Mouse (Mus musculus) liver, embryonic 14.5 days (tissue): ENCODE measurements around the gene Fcer1g. TPM values are rescaled to one million over a fixed set of nuclear protein-coding genes. Genes with fewer than 3 reads are reported as not detected.

ENCODE experiments used
- ATAC-seq: fragments of 200-750 bp; cut with Nextera tagmentation; 2 replicates; pipeline ENCODE4 v1.8.0; 2017; ENCODE audit warnings: moderate number of reproducible peaks, mild to moderate bottlenecking, moderate library complexity; ENCODE audit not compliant: insufficient read depth
- DNase-seq, 3 experiments: peaks; one replicate each; pipeline ENCODE4 v3.0.0-alpha.2; 2012 to 2013; ENCODE audit warnings: low read depth in 3 of 3, low spot score in 3 of 3
- H3K27ac ChIP-seq: fragments of 300-500 bp; sonication (generic); 2 replicates; pipeline ENCODE4 v1.5.1; 2014; ENCODE audit warnings: moderate library complexity, mild to moderate bottlenecking, control low read depth, inconsistent platforms
- H3K27me3 ChIP-seq: fragments of 300-500 bp; sonication (generic); 2 replicates; pipeline ENCODE4 v1.6.1; 2014; ENCODE audit warnings: mild to moderate bottlenecking, low read length, moderate library complexity; ENCODE audit not compliant: control insufficient read depth, insufficient read depth
- H3K36me3 ChIP-seq: fragments of 300-500 bp; sonication (generic); replicated peaks from 2 replicates; pipeline ENCODE4 v1.6.1; 2014; ENCODE audit warnings: low read depth; ENCODE audit not compliant: control insufficient read depth, insufficient read depth
- H3K4me1 ChIP-seq, 2 experiments: fragments of 200-500 bp in 1 of 2; fragments of 300-500 bp in 1 of 2; sonication (generic) in 1 of 2; replicated peaks; 2 replicates each; pipeline ENCODE4 v1.6.1; 2012 to 2014; ENCODE audit warnings: antibody characterized with exemption in 1 of 2, inconsistent platforms in 1 of 2, low read length in 1 of 2; ENCODE audit not compliant: control insufficient read depth in 2 of 2, insufficient read depth in 2 of 2
- H3K4me2 ChIP-seq: fragments of 300-500 bp; sonication (generic); 2 replicates; pipeline ENCODE4 v1.6.1; 2014; ENCODE audit warnings: low read depth, mild to moderate bottlenecking, control low read depth, moderate library complexity
- H3K4me3 ChIP-seq, 2 experiments: fragments of 200-500 bp in 1 of 2; fragments of 300-500 bp in 1 of 2; sonication (generic) in 1 of 2; 2 replicates each; pipeline ENCODE4 v1.5.1; 2012 to 2014; ENCODE audit warnings: low read depth in 2 of 2, low read length in 2 of 2, mild to moderate bottlenecking in 2 of 2, control low read depth in 1 of 2, inconsistent platforms in 1 of 2, moderate library complexity in 1 of 2; ENCODE audit not compliant: insufficient read depth in 1 of 2
- H3K9ac ChIP-seq: fragments of 300-500 bp; sonication (generic); replicated peaks from 2 replicates; pipeline ENCODE4 v1.6.1; 2014; ENCODE audit warnings: mild to moderate bottlenecking, control low read depth, moderate library complexity
- H3K9me3 ChIP-seq: fragments of 300-500 bp; sonication (generic); 2 replicates; pipeline ENCODE4 v1.6.1; 2016; ENCODE audit warnings: low read length, mixed read lengths; ENCODE audit not compliant: control insufficient read depth
- CTCF ChIP-seq: IDR thresholded peaks from 2 replicates; pipeline ENCODE4 v1.5.1; 2016; ENCODE audit warnings: antibody characterized with exemption, low read depth, control low read depth
- EP300 ChIP-seq: IDR thresholded peaks from 2 replicates; pipeline ENCODE4 v1.6.1; 2016; ENCODE audit warnings: antibody characterized with exemption, low read depth
- WGBS: fragments of 180-500 bp; shearing (Covaris S2); extraction: QIAGEN DNeasy Blood & Tissue Kit; methylation state at CpG from one replicate; pipeline ENCODE4 v1.1.7; 2014; ENCODE audit not compliant: insufficient replicate concordance; 5-methylcytosine and 5-hydroxymethylcytosine counted together
- polyA plus RNA-seq, 2 experiments: library from polyadenylated mRNA; depleted of rRNA in 1 of 2; stranded (reverse) in 1 of 2; unstranded in 1 of 2; fragments of >200 nt; fragmentation: Nextera tagmentation in 1 of 2; extraction: Ambion mirVana in 1 of 2; gene quantifications; 2 replicates each; pipeline versions ENCODE4 v1.2.1 to v1.2.3; 2012 to 2014

Gene Fcer1g
- polyA plus RNA-seq, 2 experiments, result 50.1 to 104 TPM

- WGBS, result 71% methylated on average over 8 of the region's 8 CpGs
- Histone ChIP-seq H3K4me3 (no peak overlapping the region), H3K4me2 (no peak overlapping the region), H3K27me3 (no peaks in the 10 kb centered on the region), H3K9me3 (no peaks in the 10 kb centered on the region), H3K27ac (no peak overlapping the region), H3K36me3 (no peaks in the 10 kb centered on the region), H3K4me1 (peaks cover 0 to 11% of the 10 kb centered on the region in 2 experiments; a peak in 2 of 4 replicates), H3K9ac (no peak overlapping the region)
- ATAC-seq (no peak), DNase-seq (no peak)
- no peak for TF ChIP-seq CTCF
- TF ChIP-seq EP300, result no peak
Measured at GRCm38 (mm10) chr1:171185655-171186054, 48.5 kb downstream of the Fcer1g start.

- Histone ChIP-seq H3K9ac (no peak overlapping the region), H3K27ac (no peak overlapping the region), H3K36me3 (no peaks in the 10 kb centered on the region), H3K4me1 (peaks cover 0 to 8% of the 10 kb centered on the region in 2 experiments; a peak in 2 of 4 replicates), H3K9me3 (no peaks in the 10 kb centered on the region), H3K27me3 (no peaks in the 10 kb centered on the region), H3K4me2 (no peak overlapping the region), H3K4me3 (no peak overlapping the region)
- TF ChIP-seq EP300, result no peak
- peak; percentile 41; the same call in 1 of the 2 replicates for TF ChIP-seq CTCF
- DNase-seq, result peak in 1 of 3 experiments; percentile 14
- 10% methylated on average over 7 of the region's 7 CpGs for WGBS
- ATAC-seq, result no peak
Measured at GRCm38 (mm10) chr1:171184314-171184713, 49.9 kb downstream of the Fcer1g start.

DNA sequence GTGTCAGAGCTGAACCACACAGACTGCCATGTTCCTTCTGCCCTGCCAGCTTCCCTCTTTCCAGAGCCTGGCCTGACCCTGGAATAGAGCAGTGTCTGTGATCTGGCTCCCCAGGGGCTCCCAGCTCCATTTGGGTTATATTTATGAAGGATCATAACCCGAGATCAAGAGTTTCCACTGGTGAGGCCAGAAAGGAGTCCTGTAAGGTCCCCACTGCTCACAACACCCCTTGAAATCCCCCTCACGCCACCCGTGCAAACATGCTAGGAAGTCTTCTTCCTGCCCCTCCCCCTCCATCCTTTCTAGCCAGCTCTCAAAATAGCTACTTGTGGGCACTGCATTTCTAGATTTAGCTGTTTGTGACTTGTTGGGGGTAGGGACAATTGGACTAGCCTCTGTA, 50.5 kb downstream of the Fcer1g start:
- 28% methylated on average over 3 of the region's 3 CpGs for WGBS
- no peak for ATAC-seq

DNA sequence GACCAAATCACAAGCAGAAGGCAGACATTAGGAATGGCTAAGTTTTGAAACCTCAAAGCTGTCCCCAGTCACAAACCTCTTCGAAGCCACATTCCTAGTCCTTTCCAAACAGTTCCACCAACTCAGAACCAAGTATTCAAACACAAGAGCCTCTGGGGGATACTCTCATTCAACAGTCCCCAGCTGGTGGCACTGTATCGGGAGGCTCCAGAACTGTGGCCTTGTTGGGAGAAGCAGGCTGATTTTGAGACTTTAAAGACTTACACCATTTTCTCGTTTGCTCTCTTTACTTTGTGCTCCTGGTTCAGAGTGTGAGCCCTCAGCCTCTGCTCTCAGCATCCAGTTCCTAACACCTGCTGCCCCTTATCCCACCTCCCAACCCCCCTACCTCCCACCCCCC, 51.1 kb downstream of the Fcer1g start:
- TF ChIP-seq EP300, result no peak
- no peak for DNase-seq

More for the DNA sequence above, 50.5 kb downstream of the Fcer1g start:
- H3K27ac ChIP-seq, result no peak overlapping the region
- H3K4me3 ChIP-seq, result no peak overlapping the region
- H3K4me2 ChIP-seq, result no peak overlapping the region
- peaks cover 0 to 6% of the 10 kb centered on the region in 2 experiments; a peak in 2 of 4 replicates for H3K4me1 ChIP-seq
- DNase-seq, result no peak
- TF ChIP-seq EP300 (no peak), CTCF (no peak)
- no peaks in the 10 kb centered on the region for H3K27me3 ChIP-seq
- H3K9ac ChIP-seq, result no peak overlapping the region
- H3K9me3 ChIP-seq, result no peaks in the 10 kb centered on the region
- no peaks in the 10 kb centered on the region for H3K36me3 ChIP-seq

More for the DNA sequence above, 51.1 kb downstream of the Fcer1g start:
- no peaks in the 10 kb centered on the region for H3K9me3 ChIP-seq
- ATAC-seq, result no peak
- no peak overlapping the region for H3K27ac ChIP-seq
- no peak overlapping the region for H3K4me2 ChIP-seq
- 69% methylated on average over 3 of the region's 3 CpGs for WGBS
- peaks cover 0 to 6% of the 10 kb centered on the region in 2 experiments; a peak in 2 of 4 replicates for H3K4me1 ChIP-seq
- H3K27me3 ChIP-seq, result no peaks in the 10 kb centered on the region
- H3K36me3 ChIP-seq, result no peaks in the 10 kb centered on the region
- no peak overlapping the region for H3K9ac ChIP-seq
- no peak overlapping the region for H3K4me3 ChIP-seq

Other genes with a start within 250 kb of the Fcer1g start
- gene Fcgr4, start 215.4 kb downstream of the Fcer1g start, polyA plus RNA-seq (2012; rRNA removed), result 1.9 and 2.6 TPM in 2 replicates
- gene Fcgr4, start 215.4 kb downstream of the Fcer1g start, polyA plus RNA-seq (2014; fragmentation: Nextera tagmentation; extraction: Ambion mirVana), result 1.7 and 2.0 TPM in 2 replicates
- 12.7 and 14.6 TPM in 2 replicates for gene Fcgr3, start 169.4 kb downstream of the Fcer1g start, polyA plus RNA-seq (2012; rRNA removed)
- gene Fcgr3, start 169.4 kb downstream of the Fcer1g start, polyA plus RNA-seq (2014; fragmentation: Nextera tagmentation; extraction: Ambion mirVana), result 19.2 and 24.6 TPM in 2 replicates
- gene Cfap126, start 120.4 kb downstream of the Fcer1g start, polyA plus RNA-seq (2012; rRNA removed), result 1.8 and 2.2 TPM in 2 replicates
- 1.9 and 2.6 TPM in 2 replicates for gene Cfap126, start 120.4 kb downstream of the Fcer1g start, polyA plus RNA-seq (2014; fragmentation: Nextera tagmentation; extraction: Ambion mirVana)
- gene Sdhc, start 83.8 kb downstream of the Fcer1g start, polyA plus RNA-seq (2012; rRNA removed), result 103 and 111 TPM in 2 replicates
- 147 and 165 TPM in 2 replicates for gene Sdhc, start 83.8 kb downstream of the Fcer1g start, polyA plus RNA-seq (2014; fragmentation: Nextera tagmentation; extraction: Ambion mirVana)
- 0.04 and 0.25 TPM in 2 replicates for gene Mpz, start 83.7 kb downstream of the Fcer1g start, polyA plus RNA-seq (2012; rRNA removed)
- 0.14 TPM in 1 of 2 replicates, not detected in the other for gene Mpz, start 83.7 kb downstream of the Fcer1g start, polyA plus RNA-seq (2014; fragmentation: Nextera tagmentation; extraction: Ambion mirVana)
- gene Pcp4l1, start 38.1 kb downstream of the Fcer1g start, polyA plus RNA-seq (2012; rRNA removed), result 0.94 and 1.0 TPM in 2 replicates
- 1.2 and 1.3 TPM in 2 replicates for gene Pcp4l1, start 38.1 kb downstream of the Fcer1g start, polyA plus RNA-seq (2014; fragmentation: Nextera tagmentation; extraction: Ambion mirVana)
- 1.0 TPM in 2 replicates for gene Nr1i3, start 20.4 kb downstream of the Fcer1g start, polyA plus RNA-seq (2012; rRNA removed)
- 0.62 and 0.88 TPM in 2 replicates for gene Nr1i3, start 20.4 kb downstream of the Fcer1g start, polyA plus RNA-seq (2014; fragmentation: Nextera tagmentation; extraction: Ambion mirVana)
- 9.4 and 11.0 TPM in 2 replicates for gene Tomm40l, start 11.9 kb downstream of the Fcer1g start, polyA plus RNA-seq (2012; rRNA removed)
- gene Tomm40l, start 11.9 kb downstream of the Fcer1g start, polyA plus RNA-seq (2014; fragmentation: Nextera tagmentation; extraction: Ambion mirVana), result 16.0 and 17.5 TPM in 2 replicates
- 2,859 and 3,167 TPM in 2 replicates for gene Apoa2, start 9.3 kb downstream of the Fcer1g start, polyA plus RNA-seq (2012; rRNA removed)
- gene Apoa2, start 9.3 kb downstream of the Fcer1g start, polyA plus RNA-seq (2014; fragmentation: Nextera tagmentation; extraction: Ambion mirVana), result 5,173 and 5,415 TPM in 2 replicates
- 0.11 and 0.17 TPM in 2 replicates for gene Adamts4, start 16.1 kb upstream of the Fcer1g start, polyA plus RNA-seq (2012; rRNA removed)
- gene Adamts4, start 16.1 kb upstream of the Fcer1g start, polyA plus RNA-seq (2014; fragmentation: Nextera tagmentation; extraction: Ambion mirVana), result 0.13 and 0.25 TPM in 2 replicates
- gene Ndufs2, start 17.0 kb upstream of the Fcer1g start, polyA plus RNA-seq (2012; rRNA removed), result 53.6 and 72.4 TPM in 2 replicates
- gene Ndufs2, start 17.0 kb upstream of the Fcer1g start, polyA plus RNA-seq (2014; fragmentation: Nextera tagmentation; extraction: Ambion mirVana), result 136 TPM in 2 replicates
- gene B4galt3, start 36.0 kb upstream of the Fcer1g start, polyA plus RNA-seq (2012; rRNA removed), result 14.5 and 14.7 TPM in 2 replicates
- 12.7 and 17.3 TPM in 2 replicates for gene B4galt3, start 36.0 kb upstream of the Fcer1g start, polyA plus RNA-seq (2014; fragmentation: Nextera tagmentation; extraction: Ambion mirVana)
- 161 and 178 TPM in 2 replicates for gene Ppox, start 46.8 kb upstream of the Fcer1g start, polyA plus RNA-seq (2012; rRNA removed)
- gene Ppox, start 46.8 kb upstream of the Fcer1g start, polyA plus RNA-seq (2014; fragmentation: Nextera tagmentation; extraction: Ambion mirVana), result 170 and 191 TPM in 2 replicates
- gene Usp21, start 53.6 kb upstream of the Fcer1g start, polyA plus RNA-seq (2012; rRNA removed), result 17.1 and 18.0 TPM in 2 replicates
- 17.4 and 21.6 TPM in 2 replicates for gene Usp21, start 53.6 kb upstream of the Fcer1g start, polyA plus RNA-seq (2014; fragmentation: Nextera tagmentation; extraction: Ambion mirVana)
- 14.5 and 23.3 TPM in 2 replicates for gene Ufc1, start 60.7 kb upstream of the Fcer1g start, polyA plus RNA-seq (2012; rRNA removed)
- gene Ufc1, start 60.7 kb upstream of the Fcer1g start, polyA plus RNA-seq (2014; fragmentation: Nextera tagmentation; extraction: Ambion mirVana), result 45.8 and 51.6 TPM in 2 replicates
- 15.3 and 15.8 TPM in 2 replicates for gene Dedd, start 94.8 kb upstream of the Fcer1g start, polyA plus RNA-seq (2012; rRNA removed)
- 16.5 and 18.9 TPM in 2 replicates for gene Dedd, start 94.8 kb upstream of the Fcer1g start, polyA plus RNA-seq (2014; fragmentation: Nextera tagmentation; extraction: Ambion mirVana)
- gene Nit1, start 111.3 kb upstream of the Fcer1g start, polyA plus RNA-seq (2012; rRNA removed), result 23.4 and 24.0 TPM in 2 replicates
- gene Nit1, start 111.3 kb upstream of the Fcer1g start, polyA plus RNA-seq (2014; fragmentation: Nextera tagmentation; extraction: Ambion mirVana), result 22.1 and 23.3 TPM in 2 replicates
- gene Pfdn2, start 111.3 kb upstream of the Fcer1g start, polyA plus RNA-seq (2012; rRNA removed), result 7.9 and 36.2 TPM in 2 replicates
- 19.9 and 20.7 TPM in 2 replicates for gene Pfdn2, start 111.3 kb upstream of the Fcer1g start, polyA plus RNA-seq (2014; fragmentation: Nextera tagmentation; extraction: Ambion mirVana)
- 0.27 and 0.39 TPM in 2 replicates for gene Klhdc9, start 126.4 kb upstream of the Fcer1g start, polyA plus RNA-seq (2012; rRNA removed)
- gene Klhdc9, start 126.4 kb upstream of the Fcer1g start, polyA plus RNA-seq (2014; fragmentation: Nextera tagmentation; extraction: Ambion mirVana), result 0.49 and 0.70 TPM in 2 replicates
- gene Nectin4, start 135.7 kb upstream of the Fcer1g start, polyA plus RNA-seq (2012; rRNA removed), result 0.09 and 0.12 TPM in 2 replicates
- 0.04 and 0.06 TPM in 2 replicates for gene Nectin4, start 135.7 kb upstream of the Fcer1g start, polyA plus RNA-seq (2014; fragmentation: Nextera tagmentation; extraction: Ambion mirVana)
- gene Arhgap30, start 154.6 kb upstream of the Fcer1g start, polyA plus RNA-seq (2012; rRNA removed), result 2.2 and 3.0 TPM in 2 replicates
- 1.8 and 1.9 TPM in 2 replicates for gene Arhgap30, start 154.6 kb upstream of the Fcer1g start, polyA plus RNA-seq (2014; fragmentation: Nextera tagmentation; extraction: Ambion mirVana)
- gene Usf1, start 176.9 kb upstream of the Fcer1g start, polyA plus RNA-seq (2012; rRNA removed), result 13.4 and 16.9 TPM in 2 replicates
- 15.0 and 18.9 TPM in 2 replicates for gene Usf1, start 176.9 kb upstream of the Fcer1g start, polyA plus RNA-seq (2014; fragmentation: Nextera tagmentation; extraction: Ambion mirVana)
- 0.60 and 0.90 TPM in 2 replicates for gene Tstd1, start 184.5 kb upstream of the Fcer1g start, polyA plus RNA-seq (2012; rRNA removed)
- 0.19 and 0.75 TPM in 2 replicates for gene Tstd1, start 184.5 kb upstream of the Fcer1g start, polyA plus RNA-seq (2014; fragmentation: Nextera tagmentation; extraction: Ambion mirVana)
- 11.9 TPM in 2 replicates for gene F11r, start 203.2 kb upstream of the Fcer1g start, polyA plus RNA-seq (2012; rRNA removed)
- 13.6 and 14.0 TPM in 2 replicates for gene F11r, start 203.2 kb upstream of the Fcer1g start, polyA plus RNA-seq (2014; fragmentation: Nextera tagmentation; extraction: Ambion mirVana)